Mouse (Mus musculus) heart, embryonic 15.5 days (tissue): ENCODE measurements at regions not wholly inside any gene's neighbourhood (a gene's known extent, or its start where the extent isn't known, plus 50 kb on each side); places are given as distances from the start of the nearest gene placed in this dataset.
A peak's percentile ranks its signal among the peaks of the same experiment; 100 is the strongest.

ENCODE experiments used
- ATAC-seq: fragments of 200-750 bp; cut with Nextera tagmentation; replicated peaks from 2 replicates; pipeline ENCODE4 v1.8.0; 2017; ENCODE audit warnings: low read depth, moderate TSS enrichment; ENCODE audit not compliant: insufficient number of reproducible peaks, insufficient read depth, low FRiP score
- H3K27ac ChIP-seq: fragments of 300-500 bp; sonication (generic); 2 replicates; pipeline ENCODE4 v1.5.1; 2015; ENCODE audit warnings: mild to moderate bottlenecking, inconsistent platforms
- H3K27me3 ChIP-seq: fragments of 300-500 bp; sonication (generic); 2 replicates; pipeline ENCODE4 v1.6.1; 2015; ENCODE audit warnings: inconsistent platforms
- H3K36me3 ChIP-seq: fragments of 300-500 bp; sonication (generic); 2 replicates; pipeline ENCODE4 v1.6.1; 2015; ENCODE audit warnings: mild to moderate bottlenecking, inconsistent platforms
- H3K4me1 ChIP-seq: fragments of 300-500 bp; sonication (generic); replicated peaks from 2 replicates; pipeline ENCODE4 v1.6.1; 2015; ENCODE audit warnings: inconsistent platforms
- H3K4me2 ChIP-seq: fragments of 300-500 bp; sonication (generic); 2 replicates; pipeline ENCODE4 v1.6.1; 2015; ENCODE audit warnings: inconsistent platforms, mild to moderate bottlenecking, moderate library complexity
- H3K4me3 ChIP-seq: fragments of 300-500 bp; sonication (generic); 2 replicates; pipeline ENCODE4 v1.5.1; 2015; ENCODE audit warnings: mild to moderate bottlenecking, inconsistent platforms
- H3K9ac ChIP-seq: fragments of 300-500 bp; sonication (generic); 2 replicates; pipeline ENCODE4 v1.6.1; 2015; ENCODE audit warnings: mild to moderate bottlenecking, inconsistent platforms
- H3K9me3 ChIP-seq: fragments of 300-500 bp; sonication (generic); replicated peaks from 2 replicates; pipeline ENCODE4 v1.6.1; 2016; ENCODE audit warnings: inconsistent platforms
- WGBS: fragments of 180-500 bp; shearing (Covaris S2); methylation state at CpG from one replicate; pipeline ENCODE4 v1.1.7; 2015; ENCODE audit warnings: mixed read lengths; 5-methylcytosine and 5-hydroxymethylcytosine counted together

DNA sequence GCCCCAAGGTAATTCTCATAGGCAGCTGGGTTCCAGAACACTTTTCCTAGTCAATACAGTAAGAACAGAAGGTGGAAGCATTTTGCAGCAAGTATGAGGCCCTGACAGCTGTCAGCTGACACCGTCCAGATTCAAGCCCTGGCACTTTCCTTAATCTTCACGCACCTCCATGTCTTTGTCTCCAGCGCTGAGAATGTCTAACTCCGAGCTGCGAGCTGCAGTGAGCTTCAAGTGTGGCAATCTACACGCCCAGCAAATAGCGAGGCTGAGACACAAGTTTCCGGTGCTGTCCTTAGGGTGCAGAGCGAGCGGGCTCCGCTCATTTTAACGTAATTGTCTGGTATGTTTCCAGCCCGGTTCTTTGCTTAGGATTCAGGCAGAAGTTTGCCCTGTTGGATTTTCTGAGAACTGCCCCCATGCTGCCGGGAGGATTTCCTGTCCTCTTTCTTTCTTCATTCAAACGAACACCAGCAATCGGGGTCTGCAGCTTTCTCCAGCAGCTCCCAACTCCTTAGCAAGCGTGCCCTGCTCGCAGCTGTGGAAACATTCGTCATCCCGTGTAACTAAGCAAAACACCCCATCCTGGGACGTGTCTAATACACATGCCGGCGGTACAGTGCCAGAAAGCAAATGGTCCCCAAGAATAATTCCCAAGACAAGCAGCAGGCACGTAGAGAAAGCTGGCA lies 54.5 kb downstream of the Irx3 start:
- Histone ChIP-seq H3K4me2 (peak overlapping the region; percentile 51), H3K27me3 (peaks cover 3% of the 10 kb centered on the region; the same call in 1 of the 2 replicates), H3K36me3 (no peaks in the 10 kb centered on the region), H3K4me3 (peak overlapping the region; percentile 14; the same call in 1 of the 2 replicates), H3K4me1 (peaks cover 17% of the 10 kb centered on the region), H3K27ac (no peak overlapping the region), H3K9ac (no peak overlapping the region), H3K9me3 (no peaks in the 10 kb centered on the region)
- ATAC-seq: no peak
- WGBS: 35% methylated on average over 24 of the region's 24 CpGs

DNA sequence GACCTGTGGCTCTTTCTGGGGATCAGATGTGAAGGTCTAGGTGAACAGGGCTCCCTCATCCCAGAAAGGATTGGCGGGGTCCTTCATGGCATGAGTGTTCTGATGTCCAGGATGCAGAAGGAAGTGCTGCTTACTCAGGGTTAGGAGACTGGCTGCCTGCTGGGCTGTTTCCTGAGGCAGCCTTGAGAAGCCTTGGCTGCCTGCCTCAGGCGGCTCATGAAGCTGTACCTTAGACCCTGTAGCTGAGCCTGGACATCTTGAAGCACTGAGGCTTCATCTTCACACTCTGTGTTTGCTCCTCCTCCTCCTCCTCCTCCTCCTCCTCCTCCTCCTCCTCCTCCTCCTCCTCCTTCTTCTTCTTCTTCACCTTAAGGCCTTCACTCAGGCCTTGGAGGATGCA lies 77.2 kb downstream of the Irx3 start:
- Histone ChIP-seq H3K4me3 (no peak overlapping the region), H3K36me3 (no peaks in the 10 kb centered on the region), H3K27me3 (no peaks in the 10 kb centered on the region), H3K4me1 (no peaks in the 10 kb centered on the region), H3K9me3 (no peaks in the 10 kb centered on the region), H3K27ac (no peak overlapping the region), H3K4me2 (no peak overlapping the region), H3K9ac (no peak overlapping the region)
- WGBS: 81% methylated on average over 2 of the region's 2 CpGs
- no peak for ATAC-seq
